Mouse (Mus musculus) heart, postnatal 0 days (tissue): ENCODE results near the gene Zfp292.

Experiments used
- CTCF ChIP-seq: IDR thresholded peaks from 2 replicates; pipeline ENCODE4 v1.5.1; 2016; ENCODE audit warnings: antibody characterized with exemption, control low read depth, low read depth
- EP300 ChIP-seq: IDR thresholded peaks from 2 replicates; pipeline ENCODE4 v1.6.1; 2016; ENCODE audit warnings: antibody characterized with exemption, low read depth

GRCm38 (mm10) chr4:34917400-34917799 is 34.6 kb upstream of the Zfp292 start:
- no peak for TF ChIP-seq EP300
- no peak for TF ChIP-seq CTCF
